Mouse (Mus musculus) lung, adult 2 months (tissue): ENCODE measurements around the gene Rev3l. TPM values are rescaled to one million over a fixed set of nuclear protein-coding genes. Genes with fewer than 3 reads are reported as not detected.

ENCODE experiments used
- DNase-seq: peaks from one replicate; pipeline ENCODE4 v3.0.0; 2022
- H3K4me1 ChIP-seq: fragments of 200-500 bp; 2 replicates; pipeline ENCODE4 v1.6.1; 2011; ENCODE audit warnings: low read length; ENCODE audit not compliant: control insufficient read depth, insufficient read depth
- H3K4me3 ChIP-seq: fragments of 200-500 bp; replicated peaks from 2 replicates; pipeline ENCODE3; 2011; ENCODE audit warnings: low read depth, mild to moderate bottlenecking, control low read depth, low read length; ENCODE audit errors: extremely low read depth
- CTCF ChIP-seq: fragments of 200-500 bp; IDR thresholded peaks from 2 replicates; pipeline ENCODE4 v1.5.1; 2011; ENCODE audit warnings: mild to moderate bottlenecking, low read length, control low read depth; ENCODE audit not compliant: insufficient read depth
- POLR2A ChIP-seq: fragments of 200-500 bp; IDR thresholded peaks from 2 replicates; pipeline ENCODE4 v1.6.1; 2011; ENCODE audit warnings: low read depth, mild to moderate bottlenecking, control low read depth, low read length, borderline replicate concordance; ENCODE audit errors: extremely low read depth
- WGBS: fragments of 180-500 bp; shearing (Covaris S2); methylation state at CpG from one replicate; pipeline ENCODE4 v1.1.7; 2018; 5-methylcytosine and 5-hydroxymethylcytosine counted together
- polyA plus RNA-seq: library from polyadenylated mRNA; depleted of rRNA; stranded (reverse); fragments of >200 nt; gene quantifications from 2 replicates; pipeline ENCODE4 v1.2.3, GENCODE M21; 2012

Gene Rev3l
- polyA plus RNA-seq, 1 experiment: 13.0 TPM

DNA sequence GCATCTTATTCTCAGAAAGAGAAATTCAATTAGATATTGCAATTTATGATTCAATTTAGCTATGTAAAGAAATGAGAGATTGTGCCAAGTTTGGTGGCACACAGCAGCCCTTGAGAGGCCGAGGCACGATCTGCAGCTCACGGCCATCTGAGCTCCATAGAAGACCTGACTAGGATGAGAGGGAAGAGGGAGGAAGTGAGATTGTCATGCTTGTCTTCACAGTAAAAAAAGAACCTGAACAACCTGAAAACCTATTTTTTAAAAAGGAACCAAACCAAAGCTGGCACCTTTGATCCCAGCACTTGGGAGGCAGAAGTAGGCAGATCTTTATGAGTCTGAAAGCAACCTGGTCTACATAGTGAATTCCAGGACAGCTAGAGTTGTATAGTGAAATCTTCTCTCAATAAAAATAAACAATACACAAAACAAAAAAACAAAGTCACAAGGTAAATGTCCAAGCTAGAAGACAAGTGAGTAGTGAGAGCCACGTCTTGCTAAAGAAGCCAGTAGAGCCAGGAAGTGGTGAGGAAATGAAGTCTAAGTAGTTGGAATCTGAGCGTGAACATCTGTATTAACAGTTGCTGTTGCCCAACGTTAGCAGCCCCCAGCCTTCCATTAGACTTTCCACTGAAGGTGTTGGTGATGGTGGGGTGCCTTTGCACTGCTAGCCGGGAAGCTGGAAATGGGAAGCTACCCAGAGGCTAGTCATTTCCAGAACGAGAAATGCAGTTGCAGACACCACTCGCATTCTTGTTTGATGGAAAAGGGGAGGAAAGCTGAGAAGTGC lies 42.2 kb downstream of the Rev3l start:
- Histone ChIP-seq H3K4me1 (no peaks in the 10 kb centered on the region; the same call in 1 of the 2 replicates), H3K4me3 (no peak overlapping the region)
- 49% methylated on average over 9 of the region's 9 CpGs for WGBS
- no peak for DNase-seq
- no peak for TF ChIP-seq POLR2A
- no peak for TF ChIP-seq CTCF

DNA sequence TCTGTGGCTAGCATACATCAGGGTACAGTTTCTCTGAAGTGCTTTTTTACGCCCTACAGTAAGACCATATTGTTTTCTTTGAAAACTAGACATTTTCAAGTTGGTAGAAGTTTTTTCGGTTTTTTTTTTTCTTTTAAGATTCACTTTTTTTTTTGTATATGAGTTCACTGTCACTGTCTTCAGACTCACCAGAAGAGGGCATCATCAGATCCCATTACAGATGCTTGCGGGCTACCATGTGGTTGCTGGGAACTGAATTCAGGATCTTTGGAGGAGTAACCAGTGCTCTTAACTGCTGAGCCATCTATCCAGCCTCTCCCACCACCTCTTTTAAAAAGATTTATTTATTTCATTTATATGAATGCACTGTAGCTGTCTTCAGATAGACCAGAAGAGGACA lies 45.0 kb downstream of the Rev3l start:
- TF ChIP-seq CTCF (no peak), POLR2A (no peak)
- H3K4me3 ChIP-seq: no peak overlapping the region
- DNase-seq: no peak
- no peaks in the 10 kb centered on the region for H3K4me1 ChIP-seq
- WGBS: 89% methylated on average over 3 of the region's 3 CpGs

DNA sequence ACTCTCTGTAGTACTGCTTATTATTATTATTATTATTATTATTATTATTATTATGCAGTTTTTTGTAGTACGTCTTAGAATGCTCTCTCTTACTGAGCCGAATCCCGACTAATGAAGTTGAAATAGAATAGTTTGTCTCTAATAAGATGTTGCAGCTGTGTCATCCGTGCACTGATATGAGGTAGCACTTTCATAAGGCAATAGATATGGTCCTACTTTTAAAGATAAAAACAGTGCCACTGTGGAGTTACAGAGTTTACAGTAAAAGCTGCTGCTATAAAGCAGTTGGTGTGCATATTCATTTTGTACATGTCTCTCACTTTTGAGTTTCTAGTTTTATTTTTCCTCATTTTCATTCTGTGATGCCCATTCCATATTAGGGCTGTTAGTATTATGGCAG lies 46.4 kb downstream of the Rev3l start:
- 83% methylated on average over 4 of the region's 4 CpGs for WGBS
- TF ChIP-seq POLR2A (no peak), CTCF (no peak)
- Histone ChIP-seq H3K4me1 (no peaks in the 10 kb centered on the region), H3K4me3 (no peak overlapping the region)
- no peak for DNase-seq

DNA sequence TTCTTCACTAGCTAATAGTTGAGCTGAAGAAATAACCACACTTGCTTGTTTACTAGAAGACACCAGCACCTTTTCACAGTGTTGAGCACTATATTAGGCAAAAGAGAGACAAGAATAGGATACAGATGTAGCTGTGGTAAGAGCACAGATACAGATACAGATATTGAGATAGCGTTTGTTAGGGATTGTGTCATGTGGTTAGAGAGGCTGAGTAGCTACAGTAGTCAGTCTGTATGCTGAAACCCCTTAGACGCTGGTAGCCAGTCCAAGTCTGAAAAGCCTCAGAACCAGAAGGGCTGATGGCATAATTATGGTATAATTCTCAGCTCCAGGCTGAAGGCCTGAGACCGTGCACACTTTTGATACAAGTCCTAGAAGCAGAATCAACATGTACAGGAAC lies 53.3 kb downstream of the Rev3l start:
- H3K4me1 ChIP-seq: no peaks in the 10 kb centered on the region
- DNase-seq: no peak
- WGBS: 73% methylated on average over 3 of the region's 3 CpGs
- H3K4me3 ChIP-seq: no peak overlapping the region
- no peak for TF ChIP-seq POLR2A
- no peak for TF ChIP-seq CTCF

DNA sequence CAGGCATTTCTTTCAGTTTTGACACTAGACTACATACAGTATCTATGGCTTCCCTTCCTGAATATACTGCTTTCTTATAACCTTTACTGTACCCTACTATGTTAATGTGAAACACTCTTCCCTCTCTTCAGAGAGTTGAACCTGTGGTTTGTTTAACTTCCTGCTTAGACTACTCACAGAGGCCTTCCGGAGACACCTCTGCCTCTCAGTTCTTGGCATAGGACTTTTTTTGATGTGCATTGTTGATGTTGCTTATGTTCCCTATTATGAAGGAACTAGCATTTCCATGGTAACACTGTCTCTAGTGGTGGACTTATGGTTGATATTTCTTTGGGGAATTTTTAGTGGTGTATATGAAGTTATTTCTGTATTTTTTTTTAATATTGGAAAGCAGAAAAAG lies 61.4 kb downstream of the Rev3l start:
- WGBS: 29% methylated on average over 1 of the region's 1 CpGs
- no peaks in the 10 kb centered on the region for H3K4me1 ChIP-seq
- TF ChIP-seq POLR2A (no peak), CTCF (no peak)
- no peak for DNase-seq
- no peak overlapping the region for H3K4me3 ChIP-seq

DNA sequence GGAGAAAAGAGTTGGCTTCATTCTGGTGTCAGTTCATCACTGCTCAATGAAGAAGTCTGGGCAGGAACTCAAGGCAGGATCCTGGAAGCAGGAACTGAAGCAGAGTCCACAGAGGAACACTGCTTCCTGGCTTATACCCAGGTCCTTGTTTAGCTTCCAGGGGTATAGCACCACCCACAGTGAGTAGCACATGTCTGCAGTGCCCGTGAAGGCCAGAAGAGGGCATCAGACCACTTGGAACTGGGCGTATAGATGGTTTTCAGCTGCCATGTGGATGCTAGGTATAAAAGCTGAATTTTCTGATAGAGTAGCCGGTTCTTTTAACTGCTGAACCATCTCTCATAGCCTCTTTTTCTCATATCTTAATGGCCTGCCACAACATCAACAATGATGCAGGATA lies 79.6 kb downstream of the Rev3l start:
- no peak for DNase-seq
- H3K4me3 ChIP-seq: no peak overlapping the region
- H3K4me1 ChIP-seq: no peaks in the 10 kb centered on the region
- 78% methylated on average over 3 of the region's 3 CpGs for WGBS
- TF ChIP-seq CTCF (peak; percentile 44; the same call in 1 of the 2 replicates), POLR2A (no peak)

DNA sequence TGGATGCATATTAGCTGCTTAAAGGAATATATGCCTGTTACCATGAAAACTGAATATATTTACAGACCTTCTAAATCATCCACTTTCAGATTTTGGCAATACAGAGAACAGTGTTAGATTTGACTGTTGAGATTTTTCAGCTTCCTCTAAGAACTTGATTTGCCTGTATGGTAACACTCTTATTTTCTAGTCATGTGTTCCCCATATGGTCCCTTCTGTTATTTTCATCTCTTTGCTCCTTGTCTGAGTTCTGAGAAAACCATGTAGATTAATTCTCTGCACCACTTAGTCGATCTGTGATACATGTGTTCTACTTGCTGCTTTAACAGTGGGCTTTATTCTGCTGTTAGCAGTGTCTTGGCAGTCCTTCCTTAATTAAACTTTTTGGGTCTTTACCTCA lies 110.7 kb downstream of the Rev3l start:
- no peak for DNase-seq
- 95% methylated on average over 1 of the region's 1 CpGs for WGBS
- H3K4me1 ChIP-seq: no peaks in the 10 kb centered on the region
- no peak overlapping the region for H3K4me3 ChIP-seq
- TF ChIP-seq POLR2A: no peak
- TF ChIP-seq CTCF: no peak

DNA sequence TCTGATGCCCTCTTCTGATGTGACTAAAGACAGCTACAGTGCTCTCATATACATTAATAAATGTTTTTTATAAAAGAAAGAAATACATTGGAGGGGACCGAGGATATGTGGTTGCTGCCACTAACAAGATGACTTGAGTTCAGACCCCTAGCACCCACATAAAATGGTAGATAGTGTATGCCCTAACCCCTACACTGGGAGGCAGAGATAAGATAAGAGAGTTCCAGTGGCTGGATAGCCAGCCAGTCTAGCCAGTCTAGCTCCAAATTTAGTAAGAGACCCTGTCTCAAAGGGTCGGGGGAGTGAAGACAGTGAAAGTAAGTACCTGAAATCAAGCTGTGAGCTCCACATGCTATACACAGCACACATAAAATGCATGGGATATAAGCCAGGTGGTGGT lies 133.6 kb downstream of the Rev3l start:
- no peak overlapping the region for H3K4me3 ChIP-seq
- no peak for TF ChIP-seq CTCF
- TF ChIP-seq POLR2A: no peak
- 86% methylated on average over 2 of the region's 2 CpGs for WGBS
- no peaks in the 10 kb centered on the region for H3K4me1 ChIP-seq
- DNase-seq: no peak

DNA sequence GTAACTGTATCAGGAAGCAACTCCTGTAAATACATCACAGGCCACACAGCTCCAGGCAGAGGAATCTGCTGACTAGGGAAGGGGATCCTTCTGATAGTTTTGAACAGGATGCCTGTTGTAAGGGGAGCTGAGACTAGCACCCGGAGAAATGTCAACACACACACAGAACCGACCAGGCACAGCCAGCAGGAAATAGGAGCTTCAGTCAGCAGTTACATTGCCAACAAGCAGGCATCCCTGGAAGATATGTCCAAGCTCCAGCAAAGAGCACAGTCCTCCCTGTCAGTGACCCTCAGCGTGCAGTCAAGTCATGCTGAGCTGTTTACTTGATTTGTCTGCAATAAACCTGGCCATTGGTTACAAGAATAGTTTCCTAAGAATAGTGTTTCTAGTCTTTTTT lies 156.7 kb downstream of the Rev3l start:
- 46% methylated on average over 3 of the region's 3 CpGs for WGBS
- no peak for TF ChIP-seq CTCF
- TF ChIP-seq POLR2A: no peak
- Histone ChIP-seq H3K4me3 (no peak overlapping the region), H3K4me1 (no peaks in the 10 kb centered on the region)
- no peak for DNase-seq

DNA sequence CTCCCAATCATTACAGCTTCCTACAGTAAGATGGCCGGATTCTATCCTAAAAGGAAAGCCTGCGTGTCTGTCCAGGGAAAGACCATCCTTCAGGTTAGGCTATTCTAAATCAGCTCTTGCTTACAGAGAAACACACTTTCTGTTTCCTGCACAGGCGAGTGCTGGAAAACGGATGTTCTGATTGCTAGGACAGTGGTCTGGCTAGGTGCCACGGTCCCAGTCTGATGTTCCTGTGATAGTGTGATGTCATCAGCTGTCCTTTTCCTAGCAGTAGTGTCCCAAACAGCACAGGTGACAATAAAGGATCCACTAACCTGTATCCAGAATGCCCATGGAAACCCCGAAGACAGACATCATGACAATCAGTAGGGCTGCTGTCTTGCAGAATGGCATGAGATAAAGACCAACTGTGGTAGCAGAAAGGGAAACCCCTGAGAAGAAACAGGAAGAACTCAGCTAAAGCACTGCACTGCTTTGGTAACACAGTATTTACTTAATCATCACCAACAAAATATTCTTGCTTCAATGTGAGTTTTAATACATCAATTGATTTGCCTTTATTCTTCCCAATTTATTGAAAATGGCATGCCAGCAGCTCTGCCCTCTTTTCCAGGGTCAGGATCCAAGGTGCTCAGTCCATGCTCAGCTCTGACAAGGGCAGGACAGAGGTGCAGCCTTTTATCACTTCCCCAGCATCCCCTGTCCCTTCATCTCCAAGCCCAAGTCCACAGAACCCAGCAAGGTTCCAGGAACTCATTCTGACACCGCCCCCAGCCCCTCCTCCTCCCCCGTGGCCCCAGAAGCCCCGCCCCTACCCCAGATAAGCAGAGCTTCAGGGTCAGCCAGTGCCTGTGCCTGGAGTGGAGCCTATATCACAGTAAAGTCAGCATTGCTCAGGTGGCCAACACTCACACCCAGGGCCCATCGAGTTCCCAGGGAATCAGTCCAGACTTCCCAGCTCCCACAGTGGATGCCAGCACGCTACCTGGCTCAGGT lies 162.1 kb downstream of the Rev3l start:
- Histone ChIP-seq H3K4me1 (no peaks in the 10 kb centered on the region), H3K4me3 (no peak overlapping the region)
- DNase-seq: no peak
- WGBS: 55% methylated on average over 11 of the region's 11 CpGs
- TF ChIP-seq POLR2A: no peak
- no peak for TF ChIP-seq CTCF

DNA sequence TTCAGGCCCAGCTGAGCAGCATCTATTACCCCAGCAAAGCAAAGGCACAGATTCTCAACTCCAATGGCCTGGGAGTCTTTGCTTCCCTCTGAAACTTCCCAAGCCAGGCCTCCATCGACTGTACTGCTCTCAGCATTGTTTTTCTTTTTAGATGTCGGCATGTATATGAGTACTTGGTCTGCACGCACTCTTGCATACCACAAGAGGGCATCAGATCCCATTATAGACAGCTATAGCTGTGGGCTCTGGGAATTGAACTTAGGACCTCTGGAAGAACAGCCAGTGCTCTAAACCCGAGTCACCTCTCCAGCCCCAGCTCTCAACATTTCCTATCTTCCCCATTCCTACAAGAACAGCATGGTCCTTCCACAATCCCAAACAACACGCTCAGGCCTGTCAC lies 164.6 kb downstream of the Rev3l start:
- WGBS: 84% methylated on average over 5 of the region's 5 CpGs
- no peak for DNase-seq
- Histone ChIP-seq H3K4me1 (no peaks in the 10 kb centered on the region), H3K4me3 (no peak overlapping the region)
- TF ChIP-seq POLR2A (no peak), CTCF (no peak)
